Mouse (Mus musculus): ENCODE measurements around the gene Ldlrap1. TPM values are rescaled to one million over a fixed set of nuclear protein-coding genes. Genes with fewer than 3 reads are reported as not detected.
"Not testable (repeated sequence)": the region's sequence is repeated elsewhere in the genome, so short reads cannot be mapped to it uniquely, and the experiment has no call there.

The Ldlrap1 gene
- polyA plus RNA-seq, 1 experiment from 2014 or later: 2.7 TPM

GRCm38 (mm10) chr4:134796581-134797361, 28.9 kb upstream of the Ldlrap1 start:
- WGBS: 24% methylated on average over 7 of the region's 7 CpGs
- Histone ChIP-seq H3K9ac (no peak overlapping the region), H3K27ac (no peak overlapping the region)

GRCm38 (mm10) chr4:134795819-134796485, 28.1 kb upstream of the Ldlrap1 start:
- H3K4me3 ChIP-seq: no peak overlapping the region
- H3K27ac ChIP-seq: no peak overlapping the region
- H3K4me1 ChIP-seq: no peaks in the 10 kb centered on the region; the same call in 1 of the 2 replicates
- H3K9ac ChIP-seq: no peak overlapping the region
- H3K4me2 ChIP-seq: no peak overlapping the region
- H3K9me3 ChIP-seq (replicated peaks): no peaks in the 10 kb centered on the region
- WGBS: 80% methylated on average over 5 of the region's 5 CpGs
- peaks cover 12% of the 10 kb centered on the region for H3K36me3 ChIP-seq (ENCODE audit: poor library complexity, severe bottlenecking)
- ATAC-seq: no peak
- no peaks in the 10 kb centered on the region for H3K27me3 ChIP-seq

More at GRCm38 (mm10) chr4:134796581-134797361, 28.9 kb upstream of the Ldlrap1 start:
- no peak overlapping the region for H3K4me3 ChIP-seq
- H3K4me1 ChIP-seq: no peaks in the 10 kb centered on the region; the same call in 1 of the 2 replicates
- H3K27me3 ChIP-seq: no peaks in the 10 kb centered on the region
- ATAC-seq: no peak
- no peaks in the 10 kb centered on the region for H3K9me3 ChIP-seq (replicated peaks)
- H3K36me3 ChIP-seq (ENCODE audit: poor library complexity, severe bottlenecking): peaks cover 20% of the 10 kb centered on the region
- H3K4me2 ChIP-seq: no peak overlapping the region

- not testable (repeated sequence) for H3K9ac ChIP-seq; H3K4me1 ChIP-seq; H3K4me3 ChIP-seq; H3K27me3 ChIP-seq; H3K9me3 ChIP-seq (replicated peaks); H3K36me3 ChIP-seq (ENCODE audit: poor library complexity, severe bottlenecking); H3K27ac ChIP-seq; ATAC-seq; H3K4me2 ChIP-seq
These were observed 27.1 kb upstream of the Ldlrap1 start for GRCm38 (mm10) chr4:134794959-134795358.

- Histone ChIP-seq H3K4me3 (no peak overlapping the region), H3K36me3 (ENCODE audit: poor library complexity, severe bottlenecking) (no peaks in the 10 kb centered on the region), H3K9me3 (replicated peaks) (no peaks in the 10 kb centered on the region), H3K27me3 (no peaks in the 10 kb centered on the region), H3K9ac (no peak overlapping the region), H3K4me1 (no peaks in the 10 kb centered on the region; the same call in 1 of the 2 replicates), H3K27ac (no peak overlapping the region), H3K4me2 (no peak overlapping the region)
- ATAC-seq: no peak
- WGBS: 44% methylated on average over 10 of the region's 10 CpGs
These were observed 25.6 kb upstream of the Ldlrap1 start for GRCm38 (mm10) chr4:134793213-134793956.

- Histone ChIP-seq H3K9me3 (replicated peaks) (no peaks in the 10 kb centered on the region), H3K36me3 (ENCODE audit: poor library complexity, severe bottlenecking) (no peaks in the 10 kb centered on the region), H3K9ac (no peak overlapping the region), H3K4me1 (no peaks in the 10 kb centered on the region; the same call in 1 of the 2 replicates), H3K27me3 (no peaks in the 10 kb centered on the region), H3K4me3 (no peak overlapping the region), H3K27ac (no peak overlapping the region), H3K4me2 (no peak overlapping the region)
- 66% methylated on average over 6 of the region's 6 CpGs for WGBS
- no peak for ATAC-seq
These were observed 23.9 kb upstream of the Ldlrap1 start for GRCm38 (mm10) chr4:134791731-134792130.

GRCm38 (mm10) chr4:134786946-134787345, 19.1 kb upstream of the Ldlrap1 start:
- Histone ChIP-seq H3K36me3 (ENCODE audit: poor library complexity, severe bottlenecking) (no peaks in the 10 kb centered on the region), H3K9ac (no peak overlapping the region), H3K4me2 (no peak overlapping the region), H3K4me1 (0 out of 2 replicates have a peak, but pooled peaks cover 4% of the 10 kb centered on the region), H3K27ac (no peak overlapping the region), H3K27me3 (no peaks in the 10 kb centered on the region), H3K9me3 (replicated peaks) (no peaks in the 10 kb centered on the region), H3K4me3 (no peak overlapping the region)
- ATAC-seq: no peak
- WGBS: 31% methylated on average over 10 of the region's 10 CpGs

GRCm38 (mm10) chr4:134784701-134785100, 16.9 kb upstream of the Ldlrap1 start:
- 51% methylated on average over 5 of the region's 5 CpGs for WGBS
- no peak overlapping the region for H3K4me3 ChIP-seq
- H3K4me1 ChIP-seq: 0 out of 2 replicates have a peak, but pooled peaks cover 4% of the 10 kb centered on the region
- no peaks in the 10 kb centered on the region for H3K9me3 ChIP-seq (replicated peaks)
- ATAC-seq: no peak
- no peak overlapping the region for H3K4me2 ChIP-seq
- no peaks in the 10 kb centered on the region for H3K36me3 ChIP-seq (ENCODE audit: poor library complexity, severe bottlenecking)
- H3K9ac ChIP-seq: no peak overlapping the region
- no peak overlapping the region for H3K27ac ChIP-seq
- no peaks in the 10 kb centered on the region for H3K27me3 ChIP-seq

- Histone ChIP-seq H3K4me3 (no peak overlapping the region), H3K9me3 (replicated peaks) (no peaks in the 10 kb centered on the region), H3K4me1 (0 out of 2 replicates have a peak, but pooled peaks cover 4% of the 10 kb centered on the region), H3K4me2 (no peak overlapping the region), H3K27me3 (no peaks in the 10 kb centered on the region), H3K36me3 (ENCODE audit: poor library complexity, severe bottlenecking) (no peaks in the 10 kb centered on the region), H3K27ac (no peak overlapping the region), H3K9ac (peak overlapping the region; percentile 8; the same call in 1 of the 2 replicates)
- ATAC-seq: no peak
- 45% methylated on average over 14 of the region's 14 CpGs for WGBS
These were observed 11.5 kb upstream of the Ldlrap1 start for GRCm38 (mm10) chr4:134779136-134779934.

GRCm38 (mm10) chr4:134776246-134776645, 8.4 kb upstream of the Ldlrap1 start:
- no peaks in the 10 kb centered on the region for H3K9me3 ChIP-seq (replicated peaks)
- 64% methylated on average over 7 of the region's 7 CpGs for WGBS
- 0 out of 2 replicates have a peak, but pooled peaks cover 4% of the 10 kb centered on the region for H3K4me1 ChIP-seq
- H3K4me2 ChIP-seq: no peak overlapping the region
- no peaks in the 10 kb centered on the region for H3K36me3 ChIP-seq (ENCODE audit: poor library complexity, severe bottlenecking)
- no peaks in the 10 kb centered on the region for H3K27me3 ChIP-seq
- no peak overlapping the region for H3K4me3 ChIP-seq
- no peak overlapping the region for H3K9ac ChIP-seq
- H3K27ac ChIP-seq: no peak overlapping the region
- ATAC-seq: no peak

GRCm38 (mm10) chr4:134775234-134775944, 7.6 kb upstream of the Ldlrap1 start:
- Histone ChIP-seq H3K36me3 (ENCODE audit: poor library complexity, severe bottlenecking) (no peaks in the 10 kb centered on the region), H3K4me1 (0 out of 2 replicates have a peak, but pooled peaks cover 4% of the 10 kb centered on the region), H3K9me3 (replicated peaks) (no peaks in the 10 kb centered on the region), H3K4me3 (no peak overlapping the region), H3K27me3 (no peaks in the 10 kb centered on the region), H3K9ac (no peak overlapping the region), H3K27ac (no peak overlapping the region), H3K4me2 (no peak overlapping the region)
- WGBS: 73% methylated on average over 13 of the region's 14 CpGs
- no peak for ATAC-seq

- H3K4me3 ChIP-seq: no peak overlapping the region
- H3K4me1 ChIP-seq: 0 out of 2 replicates have a peak, but pooled peaks cover 4% of the 10 kb centered on the region
- no peaks in the 10 kb centered on the region for H3K36me3 ChIP-seq (ENCODE audit: poor library complexity, severe bottlenecking)
- H3K9me3 ChIP-seq (replicated peaks): no peaks in the 10 kb centered on the region
- peaks cover 10% of the 10 kb centered on the region for H3K27me3 ChIP-seq
- H3K9ac ChIP-seq: no peak overlapping the region
- H3K27ac ChIP-seq: no peak overlapping the region
- no peak for ATAC-seq
- 87% methylated on average over 6 of the region's 6 CpGs for WGBS
- no peak overlapping the region for H3K4me2 ChIP-seq
These were observed 6.3 kb upstream of the Ldlrap1 start for GRCm38 (mm10) chr4:134774126-134774525.

Data from forebrain, embryonic 13.5 days (tissue).